Comparison of ENCODE assay signal across 1 mouse cellular context in genomic region chr17:28882316-28882715, GRCm38 (mm10).
TF ChIP-seq lines count a peak whose summit lies in the region.

No protein-coding gene starts in this region.

TF ChIP-seq in MEL, 35 proteins besides CTCF, POLR2A, EP300 and RAD21 (continued from another document):
- no peak for TF ChIP-seq POLR2AphosphoS5 (IDR thresholded peaks at IDR 0.05; ENCODE audit: borderline replicate concordance, low read depth, low read length)
- no peak for TF ChIP-seq ZC3H11A (IDR thresholded peaks at IDR 0.05; ENCODE audit: low read depth, low read length)
- TF ChIP-seq ETS1 (IDR thresholded peaks at IDR 0.05; ENCODE audit: low read depth, low read length): peak; percentile 80
- TF ChIP-seq TBP (IDR thresholded peaks at IDR 0.05; ENCODE audit: low read depth, low read length): 0 out of 2 replicates have a peak, but pooled peaks have one; percentile 13
- TF ChIP-seq SIN3A (IDR thresholded peaks at IDR 0.05; ENCODE audit: low read length): no peak; the same call in 1 of the 2 replicates
- no peak for TF ChIP-seq RCOR1 (IDR thresholded peaks at IDR 0.05; ENCODE audit: low read depth, low read length)
